11 mouse cellular contexts compared by ENCODE assay signal in the genomic region with DNA sequence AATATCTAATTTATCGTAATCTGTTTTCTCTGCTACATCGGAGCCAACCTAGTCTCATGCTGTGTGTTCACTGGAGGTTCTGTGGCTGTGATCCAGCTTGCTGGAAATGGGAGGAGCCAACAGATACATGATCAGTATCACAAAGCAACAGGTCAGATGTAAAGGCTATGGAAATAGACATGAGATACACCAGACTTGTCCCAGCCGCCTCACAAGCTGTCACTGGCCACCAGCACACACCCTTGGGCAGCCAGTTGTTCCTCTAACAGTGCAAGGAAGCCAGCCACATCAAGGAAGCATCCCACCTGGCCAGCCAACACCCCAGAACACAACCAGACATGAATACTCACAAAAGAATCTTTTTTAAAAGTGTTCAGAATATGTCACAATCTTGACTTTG. TPM values are rescaled to one million over a fixed set of nuclear protein-coding genes. Genes with fewer than 3 reads are reported as not detected.
A peak's percentile ranks its signal among the peaks of the same experiment; 100 is the strongest.
DNase-seq lines count a peak whose midpoint lies in the region; ATAC-seq lines count a peak whose summit lies in the region.
"Had no signal": no experiment of that assay in that cellular context is flagged by ENCODE, and none has a peak within 500 bp of the region (broad histone marks: within the 10 kb centered on the region; RNA-seq: fewer than 3 reads in every experiment).

No protein-coding gene starts in this region.

- H3K36me3 ChIP-seq in forebrain, embryonic 13.5 days (ENCODE audit: poor library complexity, severe bottlenecking): no peaks in the 10 kb centered on the region
- H3K36me3 ChIP-seq in forebrain, embryonic 14.5 days (ENCODE audit: control insufficient read depth, insufficient read depth, low read length): no peaks in the 10 kb centered on the region
- no peaks in the 10 kb centered on the region for H3K36me3 ChIP-seq in hindbrain, embryonic 12.5 days
- no peaks in the 10 kb centered on the region for H3K36me3 ChIP-seq in hindbrain, embryonic 11.5 days (ENCODE audit: control insufficient read depth, insufficient read depth, low read length)
- H3K36me3 ChIP-seq in midbrain, embryonic 15.5 days (replicated peaks): no peaks in the 10 kb centered on the region
- H3K36me3 ChIP-seq in midbrain, embryonic 13.5 days: no peaks in the 10 kb centered on the region
- H3K36me3 ChIP-seq: heart, embryonic 12.5 days; hindbrain, embryonic 15.5 days had no signal

- no peak for DNase-seq in forebrain, embryonic 14.5 days (ENCODE audit: low spot score)
- DNase-seq in hindbrain, embryonic 11.5 days (ENCODE audit: low spot score): no peak
- DNase-seq in yolk sac, embryonic 10.5 days (ENCODE audit: low spot score): no peak

- no peaks in the 10 kb centered on the region for H3K9me3 ChIP-seq in forebrain, embryonic 13.5 days (replicated peaks)
- no peaks in the 10 kb centered on the region for H3K9me3 ChIP-seq in forebrain, embryonic 14.5 days (replicated peaks; ENCODE audit: control insufficient read depth, low read length)
- peaks cover 4% of the 10 kb centered on the region; the same call in 1 of the 2 replicates for H3K9me3 ChIP-seq in hindbrain, embryonic 12.5 days (replicated peaks)
- H3K9me3 ChIP-seq in hindbrain, embryonic 11.5 days (ENCODE audit: control insufficient read depth, low read length): no peaks in the 10 kb centered on the region
- H3K9me3 ChIP-seq in midbrain, embryonic 15.5 days: no peaks in the 10 kb centered on the region
- H3K9me3 ChIP-seq in midbrain, embryonic 13.5 days: no peaks in the 10 kb centered on the region
- H3K9me3 ChIP-seq: heart, embryonic 12.5 days; hindbrain, embryonic 15.5 days had no signal

- H3K4me1 ChIP-seq in forebrain, embryonic 13.5 days: no peaks in the 10 kb centered on the region
- no peaks in the 10 kb centered on the region for H3K4me1 ChIP-seq in forebrain, embryonic 14.5 days (ENCODE audit: control insufficient read depth, insufficient read depth, low read length)
- no peaks in the 10 kb centered on the region for H3K4me1 ChIP-seq in hindbrain, embryonic 12.5 days
- no peaks in the 10 kb centered on the region for H3K4me1 ChIP-seq in hindbrain, embryonic 11.5 days (replicated peaks; ENCODE audit: control insufficient read depth, insufficient read depth, low read length)
- no peaks in the 10 kb centered on the region for H3K4me1 ChIP-seq in midbrain, embryonic 15.5 days
- no peaks in the 10 kb centered on the region for H3K4me1 ChIP-seq in midbrain, embryonic 13.5 days (replicated peaks)
- H3K4me1 ChIP-seq: heart, embryonic 12.5 days; hindbrain, embryonic 15.5 days had no signal

- 0 out of 2 replicates have a peak, but pooled peaks cover 3% of the 10 kb centered on the region for H3K27me3 ChIP-seq in forebrain, embryonic 13.5 days
- no peaks in the 10 kb centered on the region for H3K27me3 ChIP-seq in forebrain, embryonic 14.5 days (replicated peaks; ENCODE audit: control insufficient read depth, insufficient read depth, low read length)
- H3K27me3 ChIP-seq in hindbrain, embryonic 12.5 days: no peaks in the 10 kb centered on the region; the same call in 1 of the 2 replicates
- no peaks in the 10 kb centered on the region for H3K27me3 ChIP-seq in hindbrain, embryonic 11.5 days (ENCODE audit: control insufficient read depth, insufficient read depth, low read length)
- no peaks in the 10 kb centered on the region for H3K27me3 ChIP-seq in midbrain, embryonic 15.5 days (replicated peaks)
- H3K27me3 ChIP-seq in midbrain, embryonic 13.5 days: no peaks in the 10 kb centered on the region
- H3K27me3 ChIP-seq: CH12.LX; hindbrain, embryonic 15.5 days had no signal

- no peak overlapping the region for H3K4me3 ChIP-seq in forebrain, embryonic 13.5 days
- H3K4me3 ChIP-seq in forebrain, embryonic 14.5 days (ENCODE audit: low read depth, low read length): no peak overlapping the region
- H3K4me3 ChIP-seq in hindbrain, embryonic 12.5 days: no peak overlapping the region
- H3K4me3 ChIP-seq in hindbrain, embryonic 11.5 days (ENCODE audit: low read depth, low read length): no peak overlapping the region
- H3K4me3 ChIP-seq in midbrain, embryonic 15.5 days: no peak overlapping the region
- no peak overlapping the region for H3K4me3 ChIP-seq in midbrain, embryonic 13.5 days (replicated peaks)
- H3K4me3 ChIP-seq: heart, embryonic 12.5 days; hindbrain, embryonic 15.5 days had no signal

- no peak overlapping the region for H3K9ac ChIP-seq in forebrain, embryonic 13.5 days
- H3K9ac ChIP-seq in forebrain, embryonic 14.5 days (ENCODE audit: low read length): no peak overlapping the region
- no peak overlapping the region for H3K9ac ChIP-seq in hindbrain, embryonic 12.5 days
- no peak overlapping the region for H3K9ac ChIP-seq in hindbrain, embryonic 11.5 days (ENCODE audit: low read depth, low read length)
- no peak overlapping the region for H3K9ac ChIP-seq in midbrain, embryonic 15.5 days
- no peak overlapping the region for H3K9ac ChIP-seq in midbrain, embryonic 13.5 days (replicated peaks)
- H3K9ac ChIP-seq: heart, embryonic 12.5 days; hindbrain, embryonic 15.5 days had no signal

- H3K4me2 ChIP-seq in forebrain, embryonic 13.5 days: no peak overlapping the region
- H3K4me2 ChIP-seq in forebrain, embryonic 14.5 days (ENCODE audit: low read length): no peak overlapping the region
- H3K4me2 ChIP-seq in hindbrain, embryonic 12.5 days (replicated peaks): no peak overlapping the region
- no peak overlapping the region for H3K4me2 ChIP-seq in hindbrain, embryonic 11.5 days (replicated peaks; ENCODE audit: low read depth, low read length)
- H3K4me2 ChIP-seq in midbrain, embryonic 15.5 days: no peak overlapping the region
- H3K4me2 ChIP-seq in midbrain, embryonic 13.5 days (replicated peaks): no peak overlapping the region
- H3K4me2 ChIP-seq: heart, embryonic 12.5 days; hindbrain, embryonic 15.5 days had no signal

- no peak overlapping the region for H3K27ac ChIP-seq in forebrain, embryonic 13.5 days
- H3K27ac ChIP-seq in forebrain, embryonic 14.5 days (ENCODE audit: low read depth, low read length): no peak overlapping the region
- no peak overlapping the region for H3K27ac ChIP-seq in hindbrain, embryonic 12.5 days
- H3K27ac ChIP-seq in hindbrain, embryonic 11.5 days (ENCODE audit: low read depth, low read length): no peak overlapping the region
- no peak overlapping the region for H3K27ac ChIP-seq in midbrain, embryonic 15.5 days
- H3K27ac ChIP-seq in midbrain, embryonic 13.5 days: no peak overlapping the region
- H3K27ac ChIP-seq: hindbrain, embryonic 15.5 days had no signal

- peak; percentile 10; the same call in 1 of the 2 replicates for ATAC-seq in forebrain, embryonic 13.5 days
- no peak for ATAC-seq in forebrain, embryonic 14.5 days
- ATAC-seq in hindbrain, embryonic 12.5 days (ENCODE audit: low FRiP score): 0 out of 2 replicates have a peak, but pooled peaks have one; percentile 30
- no peak for ATAC-seq in hindbrain, embryonic 11.5 days (ENCODE audit: low FRiP score)
- peak; percentile 38; the same call in 1 of the 2 replicates for ATAC-seq in midbrain, embryonic 15.5 days (replicated peaks)
- ATAC-seq in midbrain, embryonic 13.5 days: no peak
- ATAC-seq: activated CD4-positive, CD25-positive, alpha-beta regulatory T cell, adult 4 months had no signal

- WGBS in forebrain, embryonic 13.5 days: 72% methylated on average over 3 of the region's 3 CpGs
- 76% methylated on average over 3 of the region's 3 CpGs for WGBS in forebrain, embryonic 14.5 days
- 75% methylated on average over 3 of the region's 3 CpGs for WGBS in hindbrain, embryonic 12.5 days
- 71% methylated on average over 3 of the region's 3 CpGs for WGBS in hindbrain, embryonic 11.5 days
- WGBS in midbrain, embryonic 15.5 days: 75% methylated on average over 3 of the region's 3 CpGs
- WGBS in midbrain, embryonic 13.5 days: 73% methylated on average over 3 of the region's 3 CpGs

RNA-seq across cellular contexts. Expression of a gene that starts 23.2 kb away (rescaled TPM):
- polyA plus RNA-seq in forebrain, embryonic 13.5 days (2015; fragmentation: Nextera tagmentation; extraction: Ambion mirVana): 83.6 and 84.4 TPM in 2 replicates
- polyA plus RNA-seq in forebrain, embryonic 14.5 days (2014; fragmentation: Nextera tagmentation; extraction: Ambion mirVana): 81.8 and 85.6 TPM in 2 replicates
- polyA plus RNA-seq in hindbrain, embryonic 12.5 days (2016; fragmentation: Nextera tagmentation; extraction: Ambion mirVana): 95.6 and 101 TPM in 2 replicates
- 118 and 128 TPM in 2 replicates for polyA plus RNA-seq in hindbrain, embryonic 11.5 days (2014; fragmentation: Nextera tagmentation; extraction: Ambion mirVana)
- 79.3 and 84.0 TPM in 2 replicates for polyA plus RNA-seq in midbrain, embryonic 15.5 days (2015; fragmentation: Nextera tagmentation; extraction: Ambion mirVana)
- polyA plus RNA-seq in midbrain, embryonic 13.5 days (2015; fragmentation: Nextera tagmentation; extraction: Ambion mirVana): 87.8 and 97.1 TPM in 2 replicates

Comparison
In these comparisons a context has a peak if more than half of its experiments do, and no peak if none do; other contexts are left out.
1. ATAC-seq: peak in forebrain, embryonic 13.5 days (single experiment), hindbrain, embryonic 12.5 days (single experiment) and midbrain, embryonic 15.5 days (single experiment); none in forebrain, embryonic 14.5 days (single experiment), hindbrain, embryonic 11.5 days (single experiment) and midbrain, embryonic 13.5 days (single experiment).